Mouse (Mus musculus) small intestine, adult 2 months (tissue): ENCODE data around the gene Zscan5b.
A peak's percentile ranks its signal among the peaks of the same experiment; 100 is the strongest.

Source experiments
- CTCF ChIP-seq: fragments of 200-500 bp; IDR thresholded peaks from 2 replicates; pipeline ENCODE4 v1.5.1; 2012; ENCODE audit warnings: low read depth, mild to moderate bottlenecking, control low read depth, inconsistent platforms, low read length, moderate library complexity, mixed read lengths; ENCODE audit not compliant: insufficient replicate concordance, insufficient read length; ENCODE audit errors: extremely low read depth
- POLR2A ChIP-seq: fragments of 200-500 bp; IDR thresholded peaks from 2 replicates; pipeline ENCODE4 v1.6.1; 2012; ENCODE audit warnings: low read depth, mild to moderate bottlenecking, control low read depth, inconsistent platforms, low read length, moderate library complexity

DNA sequence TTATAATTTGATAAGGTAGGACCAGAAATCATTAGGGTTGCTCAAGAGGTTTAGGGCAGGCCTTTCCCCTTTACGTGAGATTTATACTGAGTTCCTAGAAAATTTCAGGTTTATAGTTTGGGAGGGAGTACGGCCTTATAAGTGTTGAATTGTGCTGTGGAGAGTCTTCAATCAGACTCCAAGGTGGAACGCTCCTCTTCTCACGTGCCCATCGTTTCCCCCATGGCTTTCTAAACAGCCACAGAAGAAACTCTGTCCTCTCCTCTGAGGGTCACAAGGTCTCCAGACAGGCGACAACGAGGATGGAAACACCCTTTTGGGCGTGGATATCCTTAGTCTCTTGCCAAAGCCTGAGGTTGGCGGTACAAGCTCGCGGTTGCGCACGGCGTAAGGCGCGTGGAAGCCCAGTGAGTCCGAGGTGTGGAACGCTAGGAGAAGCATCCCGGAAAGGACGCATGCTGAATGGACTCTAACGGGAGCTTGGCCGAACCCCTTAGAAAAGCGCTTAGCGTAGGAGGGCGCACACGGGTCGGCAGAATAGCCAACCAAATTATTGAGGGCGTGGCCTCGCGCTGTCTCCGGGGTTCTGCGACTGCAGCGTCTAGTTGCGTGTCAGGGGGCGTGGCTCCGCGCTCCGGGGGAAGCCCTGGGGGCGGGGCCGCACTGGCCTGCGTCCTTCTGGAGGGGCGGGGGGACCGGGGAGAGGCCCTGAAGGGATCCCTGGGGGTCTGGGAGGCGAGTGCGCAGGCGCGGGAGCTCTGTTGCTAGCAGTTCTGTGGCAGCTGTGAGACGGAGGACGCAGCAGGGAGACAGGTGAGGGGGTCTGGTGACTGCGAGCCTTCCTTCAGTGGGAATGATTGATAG is 64.0 kb downstream of the Zscan5b start, which contains the start of gene Zfp667:
- TF ChIP-seq CTCF, result no peak
- peak; percentile 47; the same call in 1 of the 2 replicates for TF ChIP-seq POLR2A
